Mouse (Mus musculus) adrenal gland, postnatal 4 days (tissue): Measurements from ENCODE around the gene Gimap5. TPM values are rescaled to one million over a fixed set of nuclear protein-coding genes. Genes with fewer than 3 reads are reported as not detected.

Experiments
- DNase-seq, 2 experiments: peaks; one replicate each; pipeline ENCODE4 v3.0.0; 2021 to 2022; ENCODE audit warnings: low spot score in 2 of 2, mixed read lengths in 2 of 2
- long read RNA-seq, 2 experiments: library from polyadenylated mRNA; stranded (forward); transcript quantifications; one replicate each; pipeline ENCODE4 v2.0.0; 2021
- total RNA-seq, 2 experiments: library from RNA; stranded (reverse); gene quantifications; 2 replicates each; pipeline ENCODE4 v1.2.3; 2021

The Gimap5 gene
- total RNA-seq: 10 to 100 TPM; 19.9 to 24.1 TPM
- long read RNA-seq, experiment 1, transcript Gimap5-203 (2 exons, 606 nt): minor isoform, 5 of 18 reads
- long read RNA-seq, experiment 1, transcript Gimap5-201 (3 exons, 1,953 nt): major isoform, 7 of 18 reads
- long read RNA-seq, experiment 1, partial matches to known transcripts: 0 of 18 reads
- long read RNA-seq, experiment 1, other reads (novel, unspliced or antisense): 5 of 18 reads
- long read RNA-seq, experiment 2, transcript Gimap5-202 (2 exons, 464 nt): major isoform, 5 of 17 reads
- long read RNA-seq, experiment 2, partial matches to known transcripts: 0 of 17 reads
- long read RNA-seq, experiment 2, other reads (novel, unspliced or antisense): 6 of 17 reads

DNA sequence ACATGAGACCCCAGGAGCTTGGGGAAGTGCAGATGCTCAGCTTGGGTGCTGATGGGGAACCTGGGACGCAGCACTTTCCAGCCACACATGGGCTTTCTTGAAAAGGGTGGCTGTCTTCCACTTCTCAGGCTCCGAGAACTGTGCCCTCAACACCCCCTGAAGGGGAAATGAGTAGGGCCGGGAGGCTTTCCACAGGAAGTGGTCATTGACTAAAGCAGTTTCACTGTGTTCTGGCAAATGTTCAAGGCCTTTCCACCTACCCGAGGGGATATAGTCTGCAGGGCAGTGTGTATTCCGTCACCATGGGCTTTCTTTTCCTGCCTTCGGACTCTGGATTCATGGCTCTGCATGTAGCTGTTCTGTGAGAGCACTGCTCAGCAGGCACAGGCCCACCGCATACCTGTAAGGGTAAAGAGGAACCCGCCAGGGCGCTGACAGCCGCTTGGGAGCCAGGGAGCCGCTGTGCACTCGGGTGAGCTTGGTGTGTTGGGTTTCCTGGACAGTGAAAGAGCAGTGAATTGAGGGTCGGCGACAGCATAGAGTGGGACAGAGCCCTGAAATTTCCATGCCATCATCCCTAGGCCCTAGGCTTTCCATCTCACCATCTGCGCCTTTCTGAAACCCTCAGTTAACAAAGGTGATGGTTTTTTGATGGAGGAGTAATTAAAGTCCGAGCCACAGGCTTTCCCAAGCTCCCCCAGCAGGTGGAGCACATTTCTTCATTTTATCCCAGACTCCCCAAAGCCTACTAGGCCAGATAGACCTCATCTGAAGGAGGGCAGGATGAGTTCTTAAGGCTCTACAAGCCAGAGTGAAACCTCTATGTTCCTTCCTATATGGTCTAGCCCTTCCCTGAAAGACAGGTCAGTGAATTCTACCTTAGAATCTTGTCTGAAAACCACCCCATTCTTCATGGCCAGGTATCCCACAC, at the start of gene Gimap5:
TSS of gene Gimap5 (plus strand) at position 239 of the 931 bp plus-strand sequence.
- DNase-seq: peak in 1 of 2 experiments; percentile 24

DNA sequence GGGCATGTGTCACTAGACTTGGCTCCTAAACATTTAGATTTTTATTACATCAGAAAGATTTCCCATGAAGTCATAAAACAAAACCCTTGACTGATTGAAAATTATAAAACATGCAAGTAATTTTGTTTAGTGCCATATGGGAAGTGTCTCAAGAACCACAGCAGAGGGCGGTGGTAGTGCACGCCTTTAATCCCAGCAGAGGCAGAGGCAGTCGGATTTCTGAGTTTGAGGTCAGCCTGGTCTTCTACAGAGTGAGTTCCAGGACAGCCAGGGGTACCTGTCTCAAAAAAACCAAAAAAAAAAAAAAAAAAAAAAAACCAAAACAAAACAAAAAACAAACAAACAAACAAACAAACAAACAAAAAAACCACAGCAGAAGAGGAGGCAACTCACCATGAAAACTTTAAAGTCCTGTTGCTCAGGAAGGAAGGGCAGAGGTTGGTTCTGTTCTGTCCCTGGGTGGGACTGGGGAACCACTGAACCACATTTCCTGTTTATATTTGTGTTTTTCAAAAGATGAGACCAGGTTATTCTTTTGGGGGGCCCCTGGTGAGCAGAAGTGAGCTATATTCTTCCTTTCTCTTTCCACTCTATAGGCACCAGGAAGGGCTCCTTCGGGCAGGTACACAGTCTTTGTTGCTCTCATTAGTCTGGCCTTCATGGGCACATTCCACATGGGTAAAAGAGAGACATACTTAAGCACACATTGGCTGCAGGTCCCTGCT, 49.0 kb upstream of the Gimap5 start:
- no peak for DNase-seq

DNA sequence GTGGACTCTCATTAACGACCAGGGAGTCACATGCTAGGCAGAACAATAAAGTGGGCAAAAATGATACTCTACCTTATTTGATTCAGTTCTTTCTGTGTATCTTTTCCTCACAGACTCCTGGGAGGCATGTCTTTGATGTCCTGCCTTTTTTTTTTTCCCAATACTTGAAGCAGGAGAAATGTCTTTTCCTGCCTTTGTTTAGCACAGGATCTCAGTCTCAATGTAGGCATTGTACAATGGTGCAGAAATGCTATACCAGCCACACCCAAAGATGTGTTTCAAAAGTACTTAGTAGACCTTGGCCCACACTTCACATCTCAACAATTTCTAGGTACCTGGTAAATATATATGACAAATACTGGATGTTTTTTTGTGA, 48.5 kb upstream of the Gimap5 start:
- DNase-seq: no peak

DNA sequence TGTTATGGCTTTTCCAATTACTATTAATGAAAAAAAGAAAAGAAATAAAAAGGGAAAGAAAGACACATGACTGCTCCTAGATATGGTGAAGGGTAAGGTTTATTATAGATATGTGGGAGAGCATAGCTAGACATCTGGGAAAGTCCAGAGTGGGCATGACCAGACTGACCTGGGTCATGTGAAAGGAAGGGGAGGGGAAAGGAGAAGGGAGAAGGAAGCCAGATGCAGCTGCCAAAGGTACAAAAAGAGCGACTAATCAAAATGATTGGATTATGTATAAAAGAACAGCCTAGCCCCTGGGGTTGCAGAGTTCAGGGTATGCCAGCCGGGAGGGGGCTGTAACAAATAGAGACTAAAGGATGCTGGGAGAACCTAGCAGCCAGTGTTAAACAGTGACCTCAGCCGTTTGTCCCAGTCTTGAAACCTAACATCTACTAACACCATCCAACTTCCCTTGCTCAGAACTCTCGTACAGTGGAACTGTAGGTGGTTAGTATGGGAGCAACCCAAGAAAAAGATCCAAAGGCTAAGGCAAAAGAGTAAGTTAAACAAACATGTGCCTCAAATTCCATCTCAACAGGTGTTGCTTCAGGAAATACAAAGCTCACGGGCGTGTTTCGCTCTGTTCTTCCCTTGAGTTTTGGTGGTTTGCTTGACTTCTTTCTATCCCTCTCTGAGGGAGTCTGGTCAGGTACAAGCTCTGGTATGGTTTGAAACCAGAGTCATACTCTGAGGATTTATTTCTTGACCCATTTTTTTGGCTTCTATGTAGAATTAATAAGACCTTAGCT, 47.7 kb upstream of the Gimap5 start:
- DNase-seq: no peak

DNA sequence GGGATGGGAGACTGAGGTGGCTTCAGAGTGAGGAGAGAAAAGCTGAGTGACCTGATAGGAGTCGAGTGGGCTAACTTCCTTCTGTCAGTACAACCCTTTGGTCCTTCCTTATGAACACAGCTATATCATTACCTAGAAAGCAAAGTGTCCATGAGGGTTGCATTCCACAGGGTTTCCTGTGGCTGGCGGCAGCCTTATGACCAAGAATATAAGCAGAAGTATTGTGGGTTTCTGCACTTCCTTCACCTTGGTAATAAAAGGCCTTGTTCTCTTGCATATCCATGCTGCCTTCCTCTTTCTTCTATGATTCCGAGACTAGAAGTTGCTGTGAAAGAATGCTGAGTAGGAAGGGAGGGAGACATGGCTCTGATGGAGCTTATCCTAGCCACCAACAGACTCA, 47.1 kb upstream of the Gimap5 start:
- DNase-seq: no peak

DNA sequence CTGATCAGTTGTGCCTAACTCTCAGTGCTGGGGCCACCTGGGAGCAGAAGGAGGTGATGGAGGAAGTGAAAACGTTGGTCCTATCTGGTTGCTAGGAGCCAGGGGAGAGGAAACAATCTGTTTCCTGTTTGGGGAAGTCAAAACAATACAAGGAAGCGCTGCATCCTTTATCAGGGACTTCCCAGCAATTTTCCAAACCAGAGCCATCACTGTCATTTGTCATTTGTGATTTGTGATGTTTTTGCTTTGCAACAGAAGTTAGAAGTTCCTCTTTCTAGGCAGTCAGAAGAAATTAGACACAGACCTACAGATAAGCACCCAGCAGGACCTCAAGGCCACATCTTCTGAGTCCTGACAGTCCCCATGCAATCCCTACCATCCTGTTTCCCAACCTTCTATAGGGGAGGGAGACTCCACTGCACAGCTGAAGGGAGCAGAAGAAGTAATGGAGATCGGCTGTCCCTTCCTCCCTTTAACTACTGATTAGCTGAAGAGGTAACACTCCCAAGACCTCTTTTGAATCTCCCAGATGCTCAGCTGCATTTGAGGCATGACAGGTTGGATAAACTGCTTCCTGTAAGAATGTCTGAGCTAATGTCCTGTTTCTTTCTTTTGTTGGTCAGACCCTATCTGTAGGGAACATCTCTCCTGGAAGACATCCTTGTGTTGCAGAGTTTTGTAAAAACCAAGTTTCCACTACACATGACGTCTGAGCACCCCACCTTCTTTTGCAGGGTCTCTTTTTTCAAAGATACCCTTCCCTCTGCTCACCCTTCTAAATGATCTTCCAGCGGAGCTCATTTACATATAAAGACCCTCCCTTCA, 45.5 kb upstream of the Gimap5 start:
- no peak for DNase-seq

DNA sequence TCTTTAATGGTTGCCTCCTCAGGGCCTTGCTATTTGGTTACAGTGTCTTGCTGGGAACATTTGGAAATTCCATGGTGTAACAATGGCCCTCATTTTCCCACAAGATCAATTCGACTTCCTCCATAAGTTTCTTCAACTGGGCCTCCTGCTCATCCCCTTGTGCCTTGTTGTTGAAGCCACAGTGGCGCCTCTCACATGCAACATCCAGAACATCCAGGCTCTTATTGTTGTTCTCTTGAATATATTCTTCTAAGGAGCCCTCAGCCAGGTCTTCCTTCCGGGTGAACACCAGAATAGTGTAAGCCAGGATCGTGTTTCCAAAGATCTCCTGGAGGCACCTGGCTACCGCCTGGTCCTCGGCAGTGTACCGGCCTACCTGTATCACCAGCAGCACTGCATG, 43.9 kb upstream of the Gimap5 start:
- no peak for DNase-seq

DNA sequence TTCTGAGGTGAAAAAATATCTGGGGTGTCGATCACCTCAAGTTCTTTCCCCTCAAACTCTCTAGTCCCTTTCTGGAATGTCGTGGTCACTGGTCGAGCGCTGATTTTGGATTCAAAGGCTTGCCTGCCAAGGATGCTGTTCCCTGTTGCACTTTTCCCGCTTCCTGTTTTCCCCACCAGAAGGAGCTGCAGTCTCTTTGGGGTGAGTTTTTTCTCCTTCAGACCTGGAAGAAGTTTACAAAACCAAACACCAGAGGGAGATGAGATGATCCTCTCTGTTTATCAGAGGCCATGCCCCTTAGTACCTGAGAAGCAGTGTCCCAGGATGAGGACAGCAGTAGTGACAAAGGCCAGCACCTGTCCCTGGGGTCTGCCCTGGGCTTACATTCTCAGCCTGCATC, 43.4 kb upstream of the Gimap5 start:
- DNase-seq: no peak

DNA sequence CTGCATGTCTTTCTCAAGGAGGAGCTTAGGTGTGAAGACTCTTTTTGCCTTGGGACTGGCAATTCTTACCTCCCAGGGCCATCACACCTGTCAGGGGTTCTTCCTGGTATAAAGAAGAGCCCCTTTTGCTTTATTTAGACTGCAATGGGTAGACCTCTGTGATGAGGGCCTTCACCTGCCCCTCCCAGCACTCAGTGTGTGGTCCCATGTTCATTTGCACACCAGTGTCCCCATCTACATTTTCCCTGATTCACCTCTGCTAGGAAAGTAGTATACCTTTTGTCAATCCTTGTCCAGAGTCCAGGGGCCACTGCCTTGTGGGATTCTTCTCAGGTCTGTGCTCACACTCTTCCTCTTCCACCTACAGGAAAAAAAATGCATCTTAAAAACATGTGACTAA, 41.9 kb upstream of the Gimap5 start:
- DNase-seq: no peak

DNA sequence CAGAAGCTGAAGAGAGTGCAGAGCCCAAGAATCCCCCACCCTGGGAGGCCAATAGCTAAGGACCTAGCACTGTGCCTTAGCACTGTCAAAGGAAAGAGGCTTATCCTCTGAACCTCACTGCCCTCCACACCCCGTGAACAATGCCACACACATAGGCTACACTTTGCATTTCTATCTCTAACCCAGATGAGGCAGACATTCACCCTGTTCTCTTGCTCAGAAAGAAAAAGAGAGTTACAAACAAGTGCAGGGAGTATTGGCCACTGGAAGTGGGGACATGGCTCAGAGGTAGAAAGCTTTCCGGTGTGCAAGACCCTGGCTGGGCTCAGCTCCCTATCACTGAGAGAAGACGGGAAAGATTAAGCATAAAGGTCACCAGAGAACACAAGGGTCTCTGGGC, 39.9 kb upstream of the Gimap5 start:
- no peak for DNase-seq

DNA sequence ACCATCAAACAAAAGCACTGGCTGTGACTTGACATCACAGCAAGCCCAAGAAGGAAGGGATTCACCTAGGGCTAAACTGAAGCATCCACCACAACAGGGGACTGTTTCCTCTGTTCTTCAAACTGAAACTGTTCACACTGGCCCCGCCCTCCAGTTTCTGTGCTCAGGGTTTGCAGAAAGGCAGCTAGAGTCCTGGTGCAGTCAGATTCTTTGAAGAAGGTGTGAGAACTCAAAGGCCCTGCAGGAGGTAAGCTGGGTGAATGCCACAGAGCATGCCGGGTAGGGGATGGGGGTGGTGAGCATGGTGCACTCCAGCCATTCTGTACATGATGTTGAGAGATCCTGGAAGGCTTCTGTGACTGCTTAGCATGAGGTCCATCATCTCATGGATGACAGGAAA, 27.5 kb upstream of the Gimap5 start, which contains the start of the genes Gm28053 and Gimap7:
TSS of gene Gm28053 (plus strand) at position 153 of the 400 bp plus-strand sequence.
TSS of gene Gimap7 (plus strand) at position 167 of the 400 bp plus-strand sequence.
- DNase-seq: no peak

DNA sequence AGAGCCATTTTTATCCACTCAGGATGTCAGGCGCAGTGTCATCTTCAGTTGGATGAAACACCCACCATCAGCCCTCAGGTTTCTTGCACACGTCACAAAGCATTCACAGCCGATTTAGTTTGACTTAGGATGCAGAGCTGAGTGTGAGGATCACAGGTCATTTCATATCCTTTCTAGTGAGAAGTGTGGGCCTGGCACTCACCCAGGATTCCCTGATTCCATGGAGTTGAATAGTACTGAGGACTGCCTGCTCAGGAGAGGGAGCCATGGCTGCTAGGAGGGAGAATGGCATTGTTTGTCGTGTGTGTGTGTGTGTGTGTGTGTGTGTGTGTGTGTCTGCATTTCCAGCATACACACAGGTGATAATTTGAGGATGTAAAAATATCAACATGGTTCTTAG, 25.7 kb upstream of the Gimap5 start:
- DNase-seq: no peak

DNA sequence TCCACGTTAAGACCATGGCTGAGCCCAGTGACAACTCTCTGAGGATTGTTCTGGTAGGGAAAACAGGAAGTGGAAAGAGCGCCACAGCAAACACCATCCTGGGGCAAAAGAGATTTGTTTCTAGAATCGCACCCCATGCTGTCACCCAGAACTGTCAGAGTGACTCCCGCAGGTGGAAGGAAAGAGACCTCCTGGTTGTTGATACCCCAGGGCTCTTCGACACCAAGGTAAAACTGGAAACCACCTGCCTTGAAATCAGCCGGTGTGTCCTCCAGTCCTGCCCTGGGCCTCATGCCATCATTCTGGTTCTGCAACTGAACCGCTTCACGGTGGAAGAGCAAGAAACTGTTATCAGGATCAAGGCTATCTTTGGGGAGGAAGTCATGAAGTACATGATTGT, 22.5 kb upstream of the Gimap5 start:
- DNase-seq: no peak

DNA sequence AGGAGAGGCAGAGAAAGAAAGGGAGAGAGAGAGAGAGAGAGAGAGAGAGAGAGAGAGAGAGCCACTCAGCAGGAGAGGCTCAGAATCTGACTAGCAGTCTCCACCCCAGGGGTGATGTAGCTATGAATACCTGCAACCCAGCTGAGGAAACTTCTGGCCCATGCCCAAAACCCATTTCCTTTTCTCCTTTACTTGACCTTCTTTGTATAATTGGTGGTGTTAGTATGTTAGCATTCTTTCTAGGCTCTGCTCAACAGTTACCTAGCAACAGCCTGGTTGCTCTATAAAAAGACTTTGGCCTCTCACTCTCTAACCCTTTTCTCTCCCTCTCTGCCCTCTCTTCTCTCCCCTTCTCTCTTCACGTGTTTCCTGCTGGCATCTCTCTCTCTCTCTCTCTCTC, 20.5 kb upstream of the Gimap5 start:
- no peak for DNase-seq

DNA sequence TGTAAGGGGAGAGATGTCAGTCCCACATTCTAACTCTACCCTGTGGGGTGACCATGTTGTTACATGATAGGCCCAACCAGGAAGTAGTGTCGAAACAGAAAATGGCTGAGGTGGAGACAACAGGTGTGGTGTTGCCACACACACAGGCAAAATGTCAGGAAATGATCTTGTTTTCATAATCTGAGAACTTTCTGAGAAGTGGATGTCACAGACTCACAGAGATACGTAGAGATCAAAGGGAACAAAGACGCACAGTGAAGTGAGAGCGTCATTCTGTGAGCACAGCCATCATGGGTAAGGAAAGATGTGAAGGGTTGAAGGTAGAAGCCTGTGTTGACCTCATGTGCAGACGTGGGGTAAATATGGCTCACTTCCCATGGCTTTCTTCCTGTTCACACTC, 18.2 kb upstream of the Gimap5 start:
- no peak for DNase-seq

DNA sequence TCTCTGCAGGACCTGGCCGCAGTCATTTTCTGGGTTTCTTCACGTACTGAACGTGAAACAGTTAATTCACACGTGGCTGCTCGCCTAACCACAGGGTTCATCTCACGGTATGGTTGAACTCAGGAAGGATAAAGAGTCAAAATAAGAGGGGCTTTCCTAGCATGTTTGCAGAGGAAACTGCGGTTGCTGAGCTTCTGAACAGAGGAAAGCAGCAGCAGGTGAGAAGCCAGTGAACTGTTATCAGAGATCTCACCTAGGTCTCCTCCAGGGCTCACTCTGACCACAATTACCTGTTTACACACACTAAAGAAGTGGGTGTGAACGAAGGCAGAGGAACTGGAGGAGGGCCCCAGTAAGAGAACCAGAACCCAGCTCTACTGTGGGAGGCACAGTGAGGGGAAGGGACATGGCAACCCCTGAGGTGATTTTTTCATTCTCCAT, 13.1 kb upstream of the Gimap5 start:
- DNase-seq: no peak

DNA sequence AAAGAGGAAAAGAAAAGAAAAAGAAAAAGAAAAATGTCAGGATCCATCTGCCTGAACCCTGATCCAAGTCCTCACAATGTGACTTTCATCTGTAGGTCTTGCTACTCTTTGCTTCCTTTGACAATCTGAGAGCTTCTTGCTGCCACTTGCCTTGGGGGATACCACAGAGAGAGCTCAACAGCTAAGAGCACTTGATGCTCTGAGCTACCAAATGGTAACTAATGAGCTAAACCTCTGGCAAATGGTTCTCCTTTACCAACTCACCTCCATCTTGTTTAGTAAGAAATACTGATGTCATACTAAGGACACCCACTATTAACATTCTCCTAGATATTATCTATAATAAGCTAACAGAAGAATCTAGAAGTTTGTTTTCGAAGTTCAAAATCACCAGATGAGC, 12.3 kb upstream of the Gimap5 start:
- DNase-seq: no peak

DNA sequence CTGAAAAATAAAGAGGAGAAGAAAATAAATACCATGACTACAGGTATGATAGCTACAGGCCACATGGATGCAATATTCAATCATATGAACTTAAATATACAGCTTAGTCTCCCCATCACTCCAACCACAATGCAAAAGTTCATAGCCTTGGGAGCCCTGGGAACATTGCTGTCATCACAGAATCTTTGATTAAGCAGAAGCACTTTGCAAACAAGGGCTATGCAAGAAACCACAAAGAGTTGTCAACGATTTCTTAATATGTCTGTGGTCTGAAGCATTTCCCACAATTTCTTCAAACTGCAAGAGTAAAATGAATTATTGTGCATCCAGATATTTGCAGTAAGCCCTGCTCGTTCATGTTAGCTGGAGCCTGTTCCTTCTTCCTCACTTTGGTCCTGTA, 8.9 kb upstream of the Gimap5 start:
- DNase-seq: no peak

DNA sequence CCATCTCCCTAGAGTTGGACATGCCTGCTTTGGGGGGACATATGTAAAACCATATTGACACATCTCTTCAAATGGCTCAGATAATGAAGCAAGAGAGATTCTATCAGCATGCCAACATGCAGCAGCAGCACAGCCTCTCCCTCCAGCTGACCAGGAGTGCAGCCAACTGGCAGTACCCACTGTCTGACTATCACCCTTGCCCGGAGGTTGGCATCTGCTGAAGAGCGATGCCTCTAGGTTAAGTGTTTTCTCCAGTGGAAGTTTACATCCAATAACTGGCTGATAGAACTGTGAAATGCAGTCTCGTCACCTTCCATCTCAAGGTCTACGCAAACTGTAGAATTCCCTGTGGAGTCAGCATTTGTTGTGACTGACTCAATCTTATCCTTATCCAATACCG, 8.3 kb upstream of the Gimap5 start:
- no peak for DNase-seq
